Mouse (Mus musculus) heart, postnatal 0 days (tissue): ENCODE measurements around the gene Upf2.

Source experiments
- CTCF ChIP-seq: IDR thresholded peaks from 2 replicates; pipeline ENCODE4 v1.5.1; 2016; ENCODE audit warnings: antibody characterized with exemption, control low read depth, low read depth
- EP300 ChIP-seq: IDR thresholded peaks from 2 replicates; pipeline ENCODE4 v1.6.1; 2016; ENCODE audit warnings: antibody characterized with exemption, low read depth

DNA sequence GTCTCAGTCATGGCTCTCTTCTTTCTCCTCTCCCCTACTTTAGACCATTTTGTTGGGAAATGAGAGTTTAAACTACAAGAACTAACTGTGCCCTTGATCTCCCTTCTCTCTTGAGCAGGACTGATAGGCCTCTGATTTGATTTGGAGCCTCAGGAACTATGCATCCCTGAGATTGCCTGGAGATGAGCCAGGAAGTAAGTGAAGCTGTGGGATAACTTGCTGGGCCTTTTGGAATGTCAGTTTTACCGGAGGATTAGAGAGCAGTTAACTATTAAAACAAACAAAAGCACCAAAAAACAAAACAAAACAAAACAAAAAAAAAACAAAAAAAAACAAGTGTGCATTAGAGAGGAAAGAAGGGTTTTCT is 124.2 kb downstream of the Upf2 start:
- TF ChIP-seq CTCF (no peak), EP300 (no peak)
